Mouse (Mus musculus) adrenal gland, postnatal 36 days (tissue): ENCODE results near the gene Tnfsf8. TPM values are rescaled to one million over a fixed set of nuclear protein-coding genes. Genes with fewer than 3 reads are reported as not detected.
A peak's percentile ranks its signal among the peaks of the same experiment; 100 is the strongest.

Source experiments
- DNase-seq, 2 experiments: peaks; one replicate each; pipeline ENCODE4 v3.0.0; 2021; ENCODE audit warnings: mixed read lengths in 1 of 2
- total RNA-seq, 2 experiments: library from RNA; stranded (reverse); gene quantifications; 2 replicates each; pipeline ENCODE4 v1.2.3; 2021

Gene Tnfsf8
- total RNA-seq, 2 experiments from 2014 or later, result 0.07 TPM; not detected in 1

GRCm38 (mm10) chr4:63842278-63842677 is 18.9 kb downstream of the Tnfsf8 start:
- DNase-seq, result no peak

- peak; percentile 9 to 16 for DNase-seq
These were observed 20.7 kb downstream of the Tnfsf8 start for GRCm38 (mm10) chr4:63840457-63840856.

GRCm38 (mm10) chr4:63823136-63823535 is 38.0 kb downstream of the Tnfsf8 start:
- no peak for DNase-seq

- no peak for DNase-seq
These were observed 43.6 kb downstream of the Tnfsf8 start for GRCm38 (mm10) chr4:63817505-63817904.

GRCm38 (mm10) chr4:63815668-63816067 is 45.5 kb downstream of the Tnfsf8 start:
- DNase-seq, result no peak

GRCm38 (mm10) chr4:63798083-63798482 is 63.1 kb downstream of the Tnfsf8 start:
- no peak for DNase-seq

GRCm38 (mm10) chr4:63796527-63796926 is 64.6 kb downstream of the Tnfsf8 start:
- DNase-seq, result no peak

- DNase-seq, result no peak
These were observed 68.8 kb downstream of the Tnfsf8 start for GRCm38 (mm10) chr4:63792328-63792727.

- no peak for DNase-seq
These were observed 75.7 kb downstream of the Tnfsf8 start for GRCm38 (mm10) chr4:63785466-63785865.

- DNase-seq, result peak; percentile 7 to 25
These were observed 77.3 kb downstream of the Tnfsf8 start for GRCm38 (mm10) chr4:63783826-63784225.

- no peak for DNase-seq
These were observed 78.1 kb downstream of the Tnfsf8 start for GRCm38 (mm10) chr4:63782970-63783613.

Other genes with a start within 250 kb of the Tnfsf8 start
- not detected for gene Tex48, start 238.9 kb downstream of the Tnfsf8 start, total RNA-seq
- gene Gm11214, start 198.0 kb downstream of the Tnfsf8 start, total RNA-seq, result not detected
- under 1 TPM; 0.23 to 0.53 TPM for gene Tnfsf15, start 116.2 kb downstream of the Tnfsf8 start, total RNA-seq
- gene Tnc, start 185.7 kb upstream of the Tnfsf8 start, total RNA-seq, result 1 to 10 TPM; 2.7 to 3.5 TPM